Mouse (Mus musculus) embryonic facial prominence, embryonic 14.5 days (tissue): Measurements from ENCODE around the gene Itga1. TPM values are rescaled to one million over a fixed set of nuclear protein-coding genes. Genes with fewer than 3 reads are reported as not detected.
A peak's percentile ranks its signal among the peaks of the same experiment; 100 is the strongest.

Source experiments
- ATAC-seq: fragments of 200-750 bp; cut with Nextera tagmentation; 2 replicates; pipeline ENCODE4 v1.8.0; 2017; ENCODE audit warnings: low read depth, moderate number of reproducible peaks, moderate TSS enrichment
- DNase-seq: peaks from one replicate; pipeline ENCODE4 v3.0.0-alpha.2; 2015; ENCODE audit warnings: low spot score
- H3K27ac ChIP-seq: fragments of 300-500 bp; sonication (generic); replicated peaks from 2 replicates; pipeline ENCODE4 v1.5.1; 2014; ENCODE audit warnings: low read depth, mild to moderate bottlenecking, low read length, moderate library complexity
- H3K27me3 ChIP-seq: fragments of 300-500 bp; sonication (generic); replicated peaks from 2 replicates; pipeline ENCODE4 v1.6.1; 2014; ENCODE audit warnings: low read length; ENCODE audit not compliant: control insufficient read depth, insufficient read depth
- H3K36me3 ChIP-seq: fragments of 300-500 bp; sonication (generic); 2 replicates; pipeline ENCODE4 v1.6.1; 2014; ENCODE audit warnings: low read length, mixed read lengths; ENCODE audit not compliant: control insufficient read depth, insufficient read depth
- H3K4me1 ChIP-seq: fragments of 300-500 bp; sonication (generic); 2 replicates; pipeline ENCODE4 v1.6.1; 2014; ENCODE audit warnings: antibody characterized with exemption, low read length; ENCODE audit not compliant: control insufficient read depth, insufficient read depth
- H3K4me2 ChIP-seq: fragments of 300-500 bp; sonication (generic); 2 replicates; pipeline ENCODE4 v1.6.1; 2014; ENCODE audit warnings: low read depth, mild to moderate bottlenecking, low read length, moderate library complexity, mixed read lengths
- H3K4me3 ChIP-seq: fragments of 300-500 bp; sonication (generic); 2 replicates; pipeline ENCODE4 v1.5.1; 2014; ENCODE audit warnings: low read depth, mild to moderate bottlenecking, low read length
- H3K9ac ChIP-seq: fragments of 300-500 bp; sonication (generic); 2 replicates; pipeline ENCODE4 v1.6.1; 2014; ENCODE audit warnings: low read depth, mild to moderate bottlenecking, low read length, moderate library complexity, mixed read lengths
- H3K9me3 ChIP-seq: fragments of 300-500 bp; sonication (generic); 2 replicates; pipeline ENCODE4 v1.6.1; 2016; ENCODE audit warnings: low read length; ENCODE audit not compliant: control insufficient read depth
- WGBS: fragments of 180-500 bp; shearing (Covaris S2); extraction: QIAGEN DNeasy Blood & Tissue Kit; methylation state at CpG from one replicate; pipeline ENCODE4 v1.1.7; 2014; 5-methylcytosine and 5-hydroxymethylcytosine counted together
- polyA plus RNA-seq: library from polyadenylated mRNA; unstranded; fragments of >200 nt; fragmentation: Nextera tagmentation; extraction: Ambion mirVana; gene quantifications from 2 replicates; pipeline ENCODE4 v1.2.1, GENCODE M21; 2014

Itga1 gene
- polyA plus RNA-seq, 1 experiment from 2014 or later: 12.6 TPM

DNA sequence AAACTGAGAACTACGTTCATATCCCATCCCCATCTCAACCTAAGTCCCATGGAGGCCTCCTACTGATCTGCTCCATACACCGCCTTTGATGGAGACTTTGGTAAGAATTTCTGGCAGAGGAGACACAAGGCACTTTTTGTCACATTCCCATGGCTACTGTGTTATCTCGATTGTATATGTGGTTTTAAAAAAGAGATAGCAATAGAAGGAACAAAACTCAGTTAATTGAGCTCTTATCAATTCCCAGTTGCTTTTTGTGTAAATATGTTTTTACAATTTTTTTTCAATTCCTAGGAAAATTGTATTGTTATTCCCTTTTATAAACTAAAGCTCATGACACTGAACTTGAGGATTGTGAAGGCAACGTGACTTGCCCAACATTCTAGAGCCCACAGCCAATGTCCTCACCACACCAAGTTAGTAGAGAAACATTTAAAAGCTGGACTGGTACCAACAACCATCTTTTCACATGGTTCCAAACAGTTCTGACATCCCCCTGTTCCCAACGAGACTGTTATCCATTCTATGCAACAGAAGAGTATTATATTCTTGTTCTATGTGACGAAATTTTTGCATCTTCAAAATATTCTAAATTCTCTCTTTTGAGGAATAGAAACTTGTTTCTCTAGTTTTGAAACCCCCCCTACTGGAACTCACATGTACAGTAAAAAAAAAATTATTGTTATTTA, 22.6 kb downstream of the Itga1 start:
- H3K4me1 ChIP-seq: no peaks in the 10 kb centered on the region
- no peak for DNase-seq
- H3K27ac ChIP-seq: no peak overlapping the region
- H3K9ac ChIP-seq: no peak overlapping the region
- H3K36me3 ChIP-seq: no peaks in the 10 kb centered on the region
- no peak overlapping the region for H3K4me2 ChIP-seq
- ATAC-seq: no peak
- no peaks in the 10 kb centered on the region for H3K27me3 ChIP-seq
- no peak overlapping the region for H3K4me3 ChIP-seq
- H3K9me3 ChIP-seq: no peaks in the 10 kb centered on the region
- WGBS: 82% methylated on average over 6 of the region's 6 CpGs

DNA sequence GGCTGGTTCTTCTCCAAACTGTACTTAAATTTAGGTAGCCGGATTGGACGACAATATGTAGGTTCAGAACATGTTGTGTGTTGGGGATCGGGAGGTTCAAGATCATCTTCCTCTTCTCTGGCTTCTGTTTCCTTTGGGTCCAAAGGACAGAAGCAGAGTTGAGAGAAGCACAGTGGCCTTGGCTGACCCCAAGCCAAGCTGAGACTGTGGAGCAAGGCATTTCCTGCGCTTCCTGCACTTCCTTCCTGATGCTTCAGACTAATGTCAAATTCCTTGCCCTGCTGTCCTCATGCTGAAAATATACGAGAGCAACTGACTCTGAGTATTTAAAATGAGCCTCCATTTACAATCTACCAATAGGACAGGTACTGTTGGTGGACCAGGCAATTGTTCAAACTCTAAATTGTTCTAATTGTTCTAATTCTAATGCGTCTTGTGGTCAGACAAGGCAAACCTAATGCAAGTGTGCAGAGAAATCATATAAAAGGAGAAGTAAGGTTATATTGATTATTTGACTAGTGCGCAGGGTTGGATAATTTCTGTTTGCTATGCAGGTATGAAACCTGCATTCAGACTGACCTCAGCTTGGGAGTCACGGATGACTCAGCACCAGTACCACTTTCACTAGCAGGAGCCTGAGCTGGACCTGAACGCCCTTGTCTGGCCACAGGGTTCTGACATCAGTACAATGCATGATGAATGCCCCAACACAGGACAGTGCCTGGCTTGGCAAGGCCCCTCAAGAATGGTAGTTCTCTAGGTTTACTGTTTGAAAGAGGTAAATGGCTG, 24.2 kb downstream of the Itga1 start:
- no peaks in the 10 kb centered on the region for H3K36me3 ChIP-seq
- ATAC-seq (no peak), DNase-seq (no peak)
- H3K4me1 ChIP-seq: no peaks in the 10 kb centered on the region
- WGBS: 83% methylated on average over 9 of the region's 9 CpGs
- no peaks in the 10 kb centered on the region for H3K9me3 ChIP-seq
- H3K9ac ChIP-seq: no peak overlapping the region
- H3K27me3 ChIP-seq: no peaks in the 10 kb centered on the region
- no peak overlapping the region for H3K27ac ChIP-seq
- no peak overlapping the region for H3K4me3 ChIP-seq
- no peak overlapping the region for H3K4me2 ChIP-seq

DNA sequence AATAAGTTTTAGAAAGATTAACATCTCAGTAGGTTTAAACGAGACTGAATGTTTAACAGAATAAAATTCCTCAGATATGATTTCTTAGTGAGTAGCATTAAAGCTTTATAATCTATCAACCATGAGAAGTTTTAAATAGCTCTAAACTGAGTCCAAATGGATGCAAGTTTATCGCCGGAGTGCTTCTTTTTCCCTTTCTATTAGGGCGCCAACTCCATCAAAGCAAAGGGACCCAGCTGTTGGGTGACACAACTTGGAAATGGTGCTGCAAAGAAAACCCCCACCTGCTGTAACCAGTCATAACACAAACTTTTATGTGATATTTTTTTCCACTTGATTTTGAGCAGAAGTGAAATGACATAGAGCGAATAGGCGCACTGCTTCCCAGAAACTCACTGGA, 29.4 kb downstream of the Itga1 start:
- no peak for DNase-seq
- Histone ChIP-seq H3K4me2 (no peak overlapping the region), H3K9ac (no peak overlapping the region), H3K27me3 (no peaks in the 10 kb centered on the region), H3K4me1 (no peaks in the 10 kb centered on the region), H3K27ac (no peak overlapping the region), H3K9me3 (no peaks in the 10 kb centered on the region), H3K36me3 (no peaks in the 10 kb centered on the region), H3K4me3 (no peak overlapping the region)
- ATAC-seq: no peak
- WGBS: 87% methylated on average over 6 of the region's 6 CpGs

DNA sequence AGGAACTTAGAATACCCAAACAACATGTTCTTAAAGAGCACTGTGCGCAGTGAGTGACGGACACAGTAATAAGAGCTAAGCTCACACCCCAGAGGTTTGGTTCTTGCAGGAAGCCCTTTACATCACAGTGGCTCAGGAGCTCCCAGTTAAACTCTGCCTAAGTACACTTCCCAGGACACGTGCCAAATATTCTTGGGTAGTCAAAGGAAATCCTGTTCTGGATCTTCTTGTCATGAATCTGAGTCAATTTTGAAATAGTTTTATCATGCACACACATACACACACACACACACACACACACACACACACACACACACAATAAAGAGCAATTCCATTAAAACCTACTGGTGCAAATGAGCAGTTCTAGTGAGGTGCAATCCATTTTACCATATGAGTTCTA, 30.3 kb downstream of the Itga1 start:
- WGBS: 67% methylated on average over 3 of the region's 3 CpGs
- DNase-seq: no peak
- Histone ChIP-seq H3K27ac (no peak overlapping the region), H3K4me3 (no peak overlapping the region), H3K9me3 (no peaks in the 10 kb centered on the region), H3K36me3 (no peaks in the 10 kb centered on the region), H3K4me2 (no peak overlapping the region), H3K9ac (no peak overlapping the region), H3K4me1 (no peaks in the 10 kb centered on the region), H3K27me3 (no peaks in the 10 kb centered on the region)
- no peak for ATAC-seq

DNA sequence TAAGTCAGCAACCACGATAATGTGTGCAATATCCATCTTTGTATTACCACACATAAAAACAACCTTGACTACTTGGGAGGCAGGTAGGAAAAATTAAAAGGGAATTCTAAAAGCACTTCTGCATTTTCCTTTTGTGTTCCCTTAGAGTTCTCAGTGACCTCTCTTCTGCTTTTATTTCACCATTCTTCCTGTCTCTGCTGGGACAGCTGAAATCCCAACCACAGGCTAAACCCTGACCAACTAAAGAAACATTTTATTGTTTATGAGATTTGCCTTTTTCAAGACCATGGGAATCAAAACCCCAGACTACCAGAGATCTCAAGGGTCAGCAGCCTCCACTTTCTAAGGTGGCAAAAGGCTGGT, 33.8 kb downstream of the Itga1 start:
- no peak for ATAC-seq
- no peak overlapping the region for H3K4me3 ChIP-seq
- 92% methylated on average over 1 of the region's 1 CpGs for WGBS

DNA sequence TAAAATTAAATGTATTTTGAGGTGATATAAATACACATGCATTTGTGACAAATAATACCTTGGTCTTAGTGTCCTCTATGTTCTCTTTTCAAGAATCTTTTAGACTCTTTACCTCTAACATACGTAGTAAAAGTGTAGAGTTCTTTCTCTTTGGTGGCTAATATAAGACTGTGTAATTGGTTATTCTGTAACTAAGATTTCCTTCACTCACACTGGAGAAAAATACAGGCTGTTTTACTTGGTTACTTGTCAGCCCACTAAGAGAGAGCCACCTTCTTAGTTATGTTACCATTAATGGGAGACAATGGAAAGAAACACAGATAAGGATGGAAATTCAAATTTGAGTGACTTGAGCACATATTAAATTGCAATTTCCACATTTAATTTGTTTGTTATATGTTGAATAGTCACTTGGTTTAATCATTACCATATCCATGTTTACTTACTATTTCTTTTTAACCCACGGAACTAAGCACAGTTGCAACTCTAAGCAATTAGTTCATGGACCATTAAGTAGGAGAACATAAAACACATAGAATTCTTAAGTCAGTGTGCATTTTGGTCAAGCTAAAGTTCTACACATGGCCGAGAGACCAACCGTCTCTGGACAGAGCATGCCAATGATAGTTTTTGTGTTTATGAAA, 34.3 kb downstream of the Itga1 start:
- no peaks in the 10 kb centered on the region for H3K9me3 ChIP-seq
- H3K4me3 ChIP-seq: no peak overlapping the region
- no peaks in the 10 kb centered on the region for H3K4me1 ChIP-seq
- H3K4me2 ChIP-seq: no peak overlapping the region
- H3K27me3 ChIP-seq: no peaks in the 10 kb centered on the region
- H3K27ac ChIP-seq: no peak overlapping the region
- no peaks in the 10 kb centered on the region for H3K36me3 ChIP-seq
- WGBS: 90% methylated on average over 4 of the region's 4 CpGs
- no peak overlapping the region for H3K9ac ChIP-seq
- no peak for ATAC-seq
- no peak for DNase-seq

More for the DNA sequence above, 33.8 kb downstream of the Itga1 start:
- Histone ChIP-seq H3K36me3 (no peaks in the 10 kb centered on the region), H3K9me3 (no peaks in the 10 kb centered on the region), H3K27me3 (no peaks in the 10 kb centered on the region), H3K27ac (no peak overlapping the region), H3K4me1 (no peaks in the 10 kb centered on the region), H3K4me2 (no peak overlapping the region), H3K9ac (no peak overlapping the region)
- DNase-seq: no peak

DNA sequence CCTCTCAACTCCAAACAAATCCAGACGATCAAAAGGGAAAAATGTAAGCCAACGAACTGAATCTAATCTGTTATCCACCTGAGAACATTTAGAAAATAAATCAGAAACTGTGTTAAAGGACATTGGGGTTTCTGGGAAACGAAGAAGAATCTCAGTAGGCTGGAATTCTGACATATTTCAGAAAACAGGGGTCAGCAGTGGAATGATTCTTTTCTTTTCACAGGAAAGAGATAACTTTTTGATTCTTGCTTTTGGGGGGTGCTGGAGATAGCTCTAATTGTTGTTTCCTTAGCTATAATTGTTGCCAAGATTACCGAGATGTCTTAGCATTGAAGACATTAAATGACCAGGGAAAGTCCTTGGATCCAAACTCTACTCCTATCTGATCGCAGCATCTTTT, 44.2 kb downstream of the Itga1 start:
- no peak overlapping the region for H3K27ac ChIP-seq
- 79% methylated on average over 5 of the region's 5 CpGs for WGBS
- no peak overlapping the region for H3K4me3 ChIP-seq
- no peaks in the 10 kb centered on the region; the same call in 1 of the 2 replicates for H3K27me3 ChIP-seq
- H3K9me3 ChIP-seq: no peaks in the 10 kb centered on the region
- no peaks in the 10 kb centered on the region for H3K36me3 ChIP-seq
- H3K4me2 ChIP-seq: no peak overlapping the region
- no peak for DNase-seq
- H3K4me1 ChIP-seq: no peaks in the 10 kb centered on the region
- H3K9ac ChIP-seq: no peak overlapping the region
- no peak for ATAC-seq

DNA sequence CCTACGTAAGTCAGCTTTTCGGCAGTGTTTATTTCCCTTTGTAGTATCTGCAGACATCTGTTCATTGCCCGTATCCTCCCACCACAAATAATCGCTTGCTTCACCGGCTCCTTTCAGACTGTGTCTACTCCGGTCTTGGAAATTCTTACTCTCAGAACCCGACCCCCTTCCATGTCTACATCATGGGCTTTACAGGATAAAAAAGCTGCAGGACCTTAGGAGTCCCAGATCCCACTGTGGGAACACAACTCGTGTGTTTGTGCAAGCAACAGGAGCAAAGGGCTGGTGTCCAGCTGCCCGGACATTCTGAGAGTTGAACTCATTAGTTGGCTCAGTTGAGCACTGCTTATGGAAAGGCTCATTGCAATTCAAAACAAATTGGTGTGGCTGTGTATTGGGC, 47.0 kb downstream of the Itga1 start:
- Histone ChIP-seq H3K27me3 (no peaks in the 10 kb centered on the region; the same call in 1 of the 2 replicates), H3K9me3 (no peaks in the 10 kb centered on the region), H3K4me1 (no peaks in the 10 kb centered on the region), H3K4me3 (no peak overlapping the region), H3K9ac (no peak overlapping the region), H3K4me2 (no peak overlapping the region), H3K36me3 (no peaks in the 10 kb centered on the region), H3K27ac (no peak overlapping the region)
- 45% methylated on average over 9 of the region's 9 CpGs for WGBS
- no peak for ATAC-seq
- DNase-seq: peak; percentile 15
